Mouse (Mus musculus) liver, adult (tissue): Measurements from ENCODE around the gene Ptprq.

Experiments used
- GATA4 ChIP-seq: IDR thresholded peaks from 2 replicates; pipeline ENCODE4 v1.6.1; 2014; ENCODE audit warnings: mild to moderate bottlenecking, low read length; ENCODE audit not compliant: insufficient replicate concordance

The Ptprq gene

GRCm38 (mm10) chr10:107473497-107473896 is 246.4 kb downstream of the Ptprq start:
- TF ChIP-seq GATA4 = no peak

- TF ChIP-seq GATA4 = no peak
Observed at GRCm38 (mm10) chr10:107471712-107472111, 248.1 kb downstream of the Ptprq start.

- no peak for TF ChIP-seq GATA4
Observed at GRCm38 (mm10) chr10:107467819-107468218, 252.0 kb downstream of the Ptprq start.
